Mouse (Mus musculus) forebrain, embryonic 14.5 days (tissue): ENCODE measurements around the gene Veph1. TPM values are rescaled to one million over a fixed set of nuclear protein-coding genes. Genes with fewer than 3 reads are reported as not detected.

Experiments
- ATAC-seq: fragments of 200-750 bp; cut with Nextera tagmentation; 2 replicates; pipeline ENCODE4 v1.8.0; 2017; ENCODE audit warnings: mild to moderate bottlenecking, moderate library complexity
- DNase-seq: peaks from one replicate; pipeline ENCODE4 v3.0.0-alpha.2; 2015; ENCODE audit warnings: low spot score
- H3K27ac ChIP-seq: fragments of 300-500 bp; sonication (generic); 2 replicates; pipeline ENCODE4 v1.5.1; 2014; ENCODE audit warnings: low read depth, mild to moderate bottlenecking, control low read depth, low read length, moderate library complexity
- H3K27me3 ChIP-seq: fragments of 300-500 bp; sonication (generic); replicated peaks from 2 replicates; pipeline ENCODE4 v1.6.1; 2014; ENCODE audit warnings: low read length, control low read depth, mixed read lengths; ENCODE audit not compliant: control insufficient read depth, insufficient read depth
- H3K36me3 ChIP-seq: fragments of 300-500 bp; sonication (generic); 2 replicates; pipeline ENCODE4 v1.6.1; 2014; ENCODE audit warnings: low read length, control low read depth; ENCODE audit not compliant: control insufficient read depth, insufficient read depth
- H3K4me1 ChIP-seq: fragments of 300-500 bp; sonication (generic); 2 replicates; pipeline ENCODE4 v1.6.1; 2014; ENCODE audit warnings: antibody characterized with exemption, low read length, control low read depth; ENCODE audit not compliant: control insufficient read depth, insufficient read depth
- H3K4me2 ChIP-seq: fragments of 300-500 bp; sonication (generic); 2 replicates; pipeline ENCODE4 v1.6.1; 2014; ENCODE audit warnings: mild to moderate bottlenecking, control low read depth, low read length
- H3K4me3 ChIP-seq: fragments of 300-500 bp; sonication (generic); 2 replicates; pipeline ENCODE4 v1.5.1; 2014; ENCODE audit warnings: low read depth, low read length, control low read depth
- H3K9ac ChIP-seq: fragments of 300-500 bp; sonication (generic); 2 replicates; pipeline ENCODE4 v1.6.1; 2014; ENCODE audit warnings: mild to moderate bottlenecking, low read length, control low read depth, moderate library complexity
- H3K9me3 ChIP-seq: fragments of 300-500 bp; sonication (generic); replicated peaks from 2 replicates; pipeline ENCODE4 v1.6.1; 2016; ENCODE audit warnings: low read length, control low read depth, mixed read lengths; ENCODE audit not compliant: control insufficient read depth
- WGBS: fragments of 180-500 bp; shearing (Covaris S2); extraction: QIAGEN DNeasy Blood & Tissue Kit; methylation state at CpG from one replicate; pipeline ENCODE4 v1.1.7; 2014; 5-methylcytosine and 5-hydroxymethylcytosine counted together
- polyA plus RNA-seq: library from polyadenylated mRNA; unstranded; fragments of >200 nt; fragmentation: Nextera tagmentation; extraction: Ambion mirVana; gene quantifications from 2 replicates; pipeline ENCODE4 v1.2.1, GENCODE M21; 2014

Gene Veph1
- polyA plus RNA-seq, 1 experiment from 2014 or later, result 9.3 TPM

GRCm38 (mm10) chr3:66215759-66216158, 80.9 kb downstream of the Veph1 start:
- ATAC-seq, result no peak
- 84% methylated on average over 8 of the region's 8 CpGs for WGBS
- DNase-seq, result no peak

GRCm38 (mm10) chr3:66213524-66213923, 83.1 kb downstream of the Veph1 start:
- Histone ChIP-seq H3K4me3 (no peak overlapping the region), H3K4me2 (no peak overlapping the region), H3K9ac (no peak overlapping the region), H3K27ac (no peak overlapping the region), H3K27me3 (no peaks in the 10 kb centered on the region), H3K36me3 (no peaks in the 10 kb centered on the region), H3K9me3 (no peaks in the 10 kb centered on the region), H3K4me1 (no peaks in the 10 kb centered on the region)
- WGBS, result 100% methylated on average over 1 of the region's 1 CpGs
- DNase-seq (no peak), ATAC-seq (no peak)

More at GRCm38 (mm10) chr3:66215759-66216158, 80.9 kb downstream of the Veph1 start:
- Histone ChIP-seq H3K4me1 (no peaks in the 10 kb centered on the region), H3K9ac (no peak overlapping the region), H3K27ac (no peak overlapping the region), H3K4me3 (no peak overlapping the region), H3K27me3 (no peaks in the 10 kb centered on the region), H3K4me2 (no peak overlapping the region), H3K9me3 (no peaks in the 10 kb centered on the region), H3K36me3 (no peaks in the 10 kb centered on the region)

- DNase-seq (no peak), ATAC-seq (no peak)
- Histone ChIP-seq H3K27ac (no peak overlapping the region), H3K4me2 (no peak overlapping the region), H3K27me3 (no peaks in the 10 kb centered on the region), H3K4me1 (no peaks in the 10 kb centered on the region), H3K36me3 (no peaks in the 10 kb centered on the region), H3K9me3 (no peaks in the 10 kb centered on the region), H3K4me3 (no peak overlapping the region), H3K9ac (no peak overlapping the region)
- WGBS, result 81% methylated on average over 4 of the region's 4 CpGs
These were observed 87.6 kb downstream of the Veph1 start for GRCm38 (mm10) chr3:66208836-66209573.

GRCm38 (mm10) chr3:66193910-66194562, 102.6 kb downstream of the Veph1 start:
- no peaks in the 10 kb centered on the region for H3K36me3 ChIP-seq
- H3K4me2 ChIP-seq, result no peak overlapping the region
- H3K4me1 ChIP-seq, result no peaks in the 10 kb centered on the region
- H3K4me3 ChIP-seq, result no peak overlapping the region
- H3K27ac ChIP-seq, result no peak overlapping the region; the same call in 1 of the 2 replicates
- no peaks in the 10 kb centered on the region for H3K9me3 ChIP-seq
- peak; percentile 74 for DNase-seq
- ATAC-seq, result peak; percentile 97
- WGBS, result 16% methylated on average over 3 of the region's 3 CpGs
- H3K27me3 ChIP-seq, result no peaks in the 10 kb centered on the region
- H3K9ac ChIP-seq, result no peak overlapping the region

GRCm38 (mm10) chr3:66179647-66180046, 117.0 kb downstream of the Veph1 start:
- ATAC-seq, result no peak
- Histone ChIP-seq H3K4me1 (no peaks in the 10 kb centered on the region), H3K4me2 (no peak overlapping the region), H3K9me3 (no peaks in the 10 kb centered on the region), H3K4me3 (no peak overlapping the region), H3K9ac (no peak overlapping the region), H3K27me3 (no peaks in the 10 kb centered on the region), H3K36me3 (no peaks in the 10 kb centered on the region), H3K27ac (no peak overlapping the region)
- peak; percentile 14 for DNase-seq
- 50% methylated on average over 2 of the region's 2 CpGs for WGBS

GRCm38 (mm10) chr3:66172907-66173306, 123.7 kb downstream of the Veph1 start:
- ATAC-seq, result 0 out of 2 replicates have a peak, but pooled peaks have one; percentile 37
- Histone ChIP-seq H3K9me3 (no peaks in the 10 kb centered on the region), H3K4me3 (no peak overlapping the region), H3K27ac (no peak overlapping the region), H3K27me3 (no peaks in the 10 kb centered on the region), H3K36me3 (no peaks in the 10 kb centered on the region), H3K4me2 (no peak overlapping the region), H3K9ac (no peak overlapping the region), H3K4me1 (no peaks in the 10 kb centered on the region)
- peak; percentile 55 for DNase-seq
- 37% methylated on average over 5 of the region's 5 CpGs for WGBS

GRCm38 (mm10) chr3:66169873-66170538, 126.6 kb downstream of the Veph1 start:
- Histone ChIP-seq H3K4me2 (no peak overlapping the region), H3K4me1 (no peaks in the 10 kb centered on the region), H3K27ac (no peak overlapping the region), H3K4me3 (no peak overlapping the region), H3K36me3 (no peaks in the 10 kb centered on the region), H3K27me3 (no peaks in the 10 kb centered on the region), H3K9ac (no peak overlapping the region), H3K9me3 (no peaks in the 10 kb centered on the region)
- DNase-seq, result peak; percentile 31
- WGBS, result 44% methylated on average over 3 of the region's 3 CpGs
- peak; percentile 61; the same call in 1 of the 2 replicates for ATAC-seq

GRCm38 (mm10) chr3:66166606-66167290, 129.9 kb downstream of the Veph1 start:
- no peaks in the 10 kb centered on the region for H3K27me3 ChIP-seq
- H3K27ac ChIP-seq, result no peak overlapping the region
- no peak overlapping the region for H3K4me3 ChIP-seq
- WGBS, result 84% methylated on average over 6 of the region's 6 CpGs
- no peaks in the 10 kb centered on the region for H3K36me3 ChIP-seq
- DNase-seq, result no peak
- H3K4me2 ChIP-seq, result no peak overlapping the region
- H3K9ac ChIP-seq, result no peak overlapping the region
- no peaks in the 10 kb centered on the region for H3K4me1 ChIP-seq
- no peaks in the 10 kb centered on the region for H3K9me3 ChIP-seq
- ATAC-seq, result no peak
